Mouse (Mus musculus) cerebral cortex, adult 2 months (tissue): ENCODE data around the gene Tec.

Experiments
- WGBS: fragments of 180-500 bp; shearing (Covaris S2); methylation state at CpG from one replicate; pipeline ENCODE4 v1.1.7; 2018; 5-methylcytosine and 5-hydroxymethylcytosine counted together

Tec gene

DNA sequence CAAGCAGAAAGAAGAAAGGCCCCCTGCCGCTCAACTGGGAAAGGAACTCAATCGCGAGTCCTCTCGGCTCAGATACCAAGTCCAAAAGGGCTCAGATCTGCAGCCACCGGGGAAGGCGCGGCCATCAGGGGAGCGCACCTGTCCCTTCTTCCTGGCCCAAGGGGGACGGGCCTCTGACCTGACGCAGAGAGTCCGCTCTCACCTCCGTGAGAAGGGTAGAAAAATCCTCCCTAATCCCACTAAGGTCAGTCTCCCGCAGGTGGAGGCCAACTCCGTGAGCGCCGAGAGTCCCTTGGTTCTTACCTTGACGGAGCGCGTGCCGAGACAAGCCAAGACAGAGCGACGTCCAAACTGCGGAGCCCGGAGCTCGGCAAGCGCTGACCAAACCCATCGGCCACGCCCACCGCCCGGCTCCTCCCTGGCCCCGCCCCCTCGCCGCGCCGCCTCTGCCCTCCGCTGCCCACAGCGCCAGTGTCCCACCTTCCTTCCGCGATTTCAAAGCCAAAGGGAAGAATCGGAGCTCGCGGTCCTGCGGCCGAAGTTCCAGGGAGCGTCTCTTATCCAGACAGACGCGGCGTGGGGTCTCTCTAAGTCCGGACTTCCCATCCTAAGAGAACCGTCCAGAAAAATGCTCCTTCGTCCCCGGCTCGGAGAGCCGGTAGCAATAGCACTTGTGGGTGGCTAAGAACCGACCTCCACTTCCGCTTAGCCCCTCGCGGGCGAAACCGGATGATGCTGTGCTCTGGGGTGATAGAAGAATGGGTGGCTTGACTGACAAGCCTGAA, at the start of gene Tec:
Gene Tec (minus strand): TSS at position 393 of the 785 bp plus-strand sequence.
- 4% methylated on average over 60 of the region's 60 CpGs for WGBS

DNA sequence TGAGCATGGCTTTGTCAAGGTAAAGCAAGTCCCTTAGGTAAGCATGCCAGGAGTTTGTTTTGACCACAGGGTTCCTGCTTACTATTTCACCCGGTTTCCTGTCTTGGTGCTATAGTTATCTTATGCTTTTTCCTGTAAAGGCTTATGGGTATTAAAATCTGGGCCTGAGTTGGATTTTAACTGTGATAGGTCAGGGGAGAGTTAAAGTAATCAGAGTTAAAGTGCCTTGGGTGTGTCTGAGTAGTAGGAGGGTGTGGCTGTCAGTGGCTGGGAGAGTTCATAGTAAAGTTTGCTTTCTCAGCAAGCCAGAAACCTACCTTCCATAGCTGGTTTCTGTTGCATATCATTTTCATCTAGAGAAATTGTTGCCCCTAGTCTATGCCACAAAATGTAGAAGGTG, 48.6 kb upstream of the Tec start:
- WGBS = 39% methylated on average over 1 of the region's 1 CpGs

GRCm38 (mm10) chr5:72916048-72916447, 47.8 kb upstream of the Tec start:
- 43% methylated on average over 4 of the region's 4 CpGs for WGBS

- under 1% methylated on average over 63 of the region's 66 CpGs for WGBS
Observed at GRCm38 (mm10) chr5:72914633-72915561, 46.6 kb upstream of the Tec start.

GRCm38 (mm10) chr5:72913648-72914557, 45.6 kb upstream of the Tec start, which contains the start of gene Slain2:
Gene Slain2, plus strand, starts transcription at chr5:72914304.
- WGBS = under 1% methylated on average over 82 of the region's 83 CpGs

DNA sequence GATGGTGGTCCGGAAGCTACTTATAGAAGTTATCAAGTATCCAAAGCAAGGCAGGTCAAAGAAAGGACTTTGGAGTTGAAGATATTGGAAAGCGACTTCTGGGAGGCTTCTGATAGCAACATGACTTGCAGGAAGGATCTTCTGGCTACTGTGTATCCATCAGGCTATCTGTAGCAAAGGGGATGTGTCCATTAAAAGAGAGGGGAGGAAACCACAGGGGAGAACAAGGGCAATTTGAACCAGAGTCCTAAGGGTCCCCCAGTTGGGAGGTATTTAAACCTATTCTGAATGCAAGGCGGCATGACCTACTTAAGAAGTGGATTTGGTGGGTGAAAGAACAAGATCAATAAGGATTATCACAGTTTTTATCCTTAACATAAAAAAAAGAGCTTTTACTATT, 43.0 kb upstream of the Tec start:
- 94% methylated on average over 3 of the region's 3 CpGs for WGBS

- 58% methylated on average over 1 of the region's 1 CpGs for WGBS
Observed at GRCm38 (mm10) chr5:72910373-72910772, 42.1 kb upstream of the Tec start.

- WGBS = 78% methylated on average over 4 of the region's 4 CpGs
Observed at GRCm38 (mm10) chr5:72909363-72909762, 41.1 kb upstream of the Tec start.

DNA sequence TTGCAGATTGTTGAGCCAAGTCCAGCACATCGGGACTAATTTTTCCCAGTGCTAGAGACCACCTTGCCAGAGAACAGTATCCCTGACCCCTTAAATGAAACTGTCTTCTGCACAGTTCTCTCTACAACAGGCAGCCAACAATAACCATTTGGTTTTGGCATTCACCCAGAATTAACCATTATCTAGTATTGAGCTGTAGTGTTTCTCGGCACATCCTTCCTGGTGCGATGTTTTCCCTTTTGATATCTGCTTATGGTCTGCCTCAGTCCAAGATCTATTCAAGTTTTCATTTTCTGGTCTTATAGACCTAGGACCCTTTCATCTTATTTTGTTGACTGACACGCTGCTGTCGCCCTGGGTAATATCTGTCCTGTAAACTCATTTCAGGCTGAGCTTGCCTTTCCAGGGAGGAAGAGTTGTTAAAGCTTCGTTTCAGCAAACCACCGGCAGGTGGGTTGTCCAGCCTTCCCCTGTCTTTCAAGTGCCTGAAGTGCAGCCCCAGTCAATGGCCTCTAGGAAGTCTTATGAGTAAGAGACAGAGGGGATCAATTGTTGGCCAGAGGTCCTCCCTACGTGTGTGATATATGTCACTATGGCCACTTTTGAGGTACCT, 40.1 kb upstream of the Tec start:
- 91% methylated on average over 8 of the region's 8 CpGs for WGBS

DNA sequence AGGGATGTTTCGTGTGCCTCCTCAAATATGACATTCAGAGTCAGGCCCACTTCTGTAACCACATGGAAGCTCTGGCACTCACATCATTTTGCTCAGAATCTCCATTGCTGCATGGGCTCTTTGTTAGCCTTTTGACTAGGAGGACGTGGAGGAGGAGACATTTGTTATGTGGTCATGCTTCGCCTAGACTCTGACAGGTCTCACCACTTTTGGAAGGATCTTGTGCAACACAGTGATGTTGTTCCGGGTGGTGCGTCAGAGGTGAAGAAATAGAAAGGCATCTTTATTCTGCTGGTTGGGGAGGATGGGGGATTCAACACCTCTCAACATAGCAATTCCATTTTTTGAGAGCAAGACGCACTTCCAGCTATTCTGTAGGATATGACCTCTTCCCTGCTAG, 39.1 kb upstream of the Tec start:
- 85% methylated on average over 6 of the region's 6 CpGs for WGBS

DNA sequence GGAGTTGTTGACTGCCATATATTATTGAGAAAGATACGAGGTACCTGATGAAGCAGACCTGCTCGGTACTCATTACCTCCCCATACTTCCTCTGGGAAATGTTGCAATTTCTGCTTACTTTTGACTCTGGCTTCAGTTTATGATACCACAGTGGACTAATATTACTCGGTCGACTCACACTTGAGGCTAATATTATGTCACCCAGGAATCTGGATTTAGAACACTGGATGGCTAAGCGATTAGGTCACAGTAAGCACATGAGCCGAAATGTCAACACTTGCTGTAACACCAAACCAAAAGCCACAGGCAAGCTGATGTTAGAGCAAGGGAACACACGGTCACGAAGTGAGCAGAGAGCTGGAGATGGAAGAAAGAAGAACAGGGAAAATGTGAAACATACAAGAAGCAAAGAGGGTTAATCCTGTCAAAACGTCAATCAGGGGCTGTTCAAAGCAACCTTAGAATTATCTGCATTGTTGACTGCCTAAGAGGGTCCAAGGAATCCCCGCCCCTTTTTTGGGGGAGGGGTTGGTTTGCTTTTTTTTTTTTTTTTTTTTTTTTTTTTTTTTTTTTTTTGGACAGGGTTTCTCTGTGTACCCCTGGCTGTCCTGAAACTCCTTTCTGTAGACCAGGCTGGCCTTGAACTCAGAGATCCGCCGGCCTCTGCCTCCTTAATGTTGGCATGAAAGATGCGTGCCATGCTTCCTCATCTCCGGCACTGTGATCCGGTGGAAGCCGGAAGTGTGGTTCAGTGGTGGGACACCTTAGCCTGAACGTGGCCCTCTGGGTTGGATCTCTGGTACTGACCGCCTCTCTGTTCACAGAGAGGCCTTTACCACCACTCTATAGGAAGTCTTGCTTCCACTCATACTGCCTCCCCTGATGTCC, 36.9 kb upstream of the Tec start:
- 83% methylated on average over 18 of the region's 18 CpGs for WGBS

DNA sequence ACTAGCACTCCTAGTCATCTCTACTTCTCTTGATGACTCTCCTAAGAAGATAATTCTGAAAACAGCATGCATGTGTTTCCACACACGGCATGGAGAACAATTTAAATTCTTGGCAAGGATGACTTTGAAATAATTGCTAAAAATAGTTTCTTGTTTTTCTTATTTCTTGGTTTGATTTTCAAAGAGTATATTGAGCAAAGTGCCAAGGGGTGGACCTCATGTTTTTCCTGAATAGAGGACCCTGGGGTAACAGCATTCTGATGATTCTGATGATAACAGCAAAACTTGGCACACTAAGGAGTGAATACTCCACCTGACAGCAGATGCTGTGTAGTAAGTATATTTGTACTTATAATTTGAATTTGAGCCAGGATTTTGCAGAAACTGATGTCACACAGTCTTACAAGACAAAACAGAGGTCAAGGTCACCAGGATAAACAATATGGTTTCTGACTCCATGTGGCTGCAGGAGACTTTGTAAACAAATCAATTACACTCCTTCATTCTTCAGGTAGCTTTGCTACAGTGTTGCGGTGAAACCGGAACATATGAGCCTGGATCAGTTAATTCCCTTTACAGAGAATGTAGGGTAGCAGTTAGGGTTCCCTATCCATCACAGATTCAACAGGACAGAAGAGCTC, 34.7 kb upstream of the Tec start:
- WGBS = 70% methylated on average over 3 of the region's 3 CpGs

DNA sequence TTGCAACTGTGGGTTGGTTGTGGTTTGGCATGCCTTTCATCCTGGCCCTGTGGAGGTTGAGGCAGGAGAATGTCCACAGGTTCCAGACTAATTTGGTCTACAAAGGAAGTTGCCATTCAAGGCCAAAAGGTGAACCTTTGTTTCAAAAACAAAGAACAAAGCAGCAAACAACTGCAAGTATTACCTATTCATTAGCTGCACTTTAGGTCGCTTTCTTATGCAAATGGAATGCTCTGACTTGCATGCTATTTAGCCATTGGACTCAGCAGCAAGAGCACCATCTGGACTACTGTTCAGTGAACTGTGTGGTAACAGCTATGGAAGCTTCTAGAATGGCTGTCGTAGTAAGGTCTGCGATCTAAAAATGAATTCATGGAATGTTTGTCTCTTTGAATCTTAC, 34.0 kb upstream of the Tec start:
- WGBS = 36% methylated on average over 3 of the region's 3 CpGs

GRCm38 (mm10) chr5:72901866-72902265, 33.6 kb upstream of the Tec start:
- 87% methylated on average over 4 of the region's 4 CpGs for WGBS

DNA sequence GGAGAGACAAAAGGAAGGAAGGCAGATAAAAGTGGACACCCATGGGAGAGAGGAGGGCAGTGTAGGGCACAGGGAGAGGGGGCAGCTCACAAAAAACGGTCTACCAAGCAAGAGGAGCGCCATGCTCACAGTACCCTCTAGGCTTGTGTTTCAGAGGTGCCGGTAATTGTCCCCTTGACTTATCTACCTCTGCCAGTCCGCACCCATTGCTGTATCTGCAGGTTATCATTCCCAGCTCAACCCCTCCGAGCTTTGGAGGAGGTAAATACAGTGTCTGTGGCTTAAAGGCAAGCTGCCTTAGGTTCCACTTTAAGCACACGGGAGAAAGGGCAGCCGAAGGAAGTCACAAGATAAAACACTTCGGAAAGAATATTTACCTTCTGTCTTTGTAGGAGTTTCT, 31.0 kb upstream of the Tec start:
- WGBS = 96% methylated on average over 8 of the region's 8 CpGs

DNA sequence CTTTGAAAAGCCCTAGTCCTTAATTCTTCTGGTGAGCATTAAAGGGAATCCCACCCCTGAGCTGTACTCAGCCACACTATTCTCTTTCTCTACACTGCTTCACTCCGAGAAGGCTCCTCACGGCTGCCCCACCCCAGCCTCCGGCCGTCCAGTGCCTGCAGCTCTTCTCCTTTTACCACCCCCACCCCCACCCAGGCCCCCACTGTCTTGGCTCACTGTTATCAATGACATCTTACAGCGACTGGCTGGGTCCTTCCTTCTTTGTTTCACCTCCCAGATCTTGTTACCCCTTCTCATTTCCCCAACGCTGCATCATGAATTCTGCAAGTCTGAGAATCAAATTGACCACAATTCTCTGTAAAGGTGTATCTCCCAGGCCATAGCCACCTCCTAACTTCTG, 29.7 kb upstream of the Tec start:
- WGBS = 76% methylated on average over 6 of the region's 6 CpGs

DNA sequence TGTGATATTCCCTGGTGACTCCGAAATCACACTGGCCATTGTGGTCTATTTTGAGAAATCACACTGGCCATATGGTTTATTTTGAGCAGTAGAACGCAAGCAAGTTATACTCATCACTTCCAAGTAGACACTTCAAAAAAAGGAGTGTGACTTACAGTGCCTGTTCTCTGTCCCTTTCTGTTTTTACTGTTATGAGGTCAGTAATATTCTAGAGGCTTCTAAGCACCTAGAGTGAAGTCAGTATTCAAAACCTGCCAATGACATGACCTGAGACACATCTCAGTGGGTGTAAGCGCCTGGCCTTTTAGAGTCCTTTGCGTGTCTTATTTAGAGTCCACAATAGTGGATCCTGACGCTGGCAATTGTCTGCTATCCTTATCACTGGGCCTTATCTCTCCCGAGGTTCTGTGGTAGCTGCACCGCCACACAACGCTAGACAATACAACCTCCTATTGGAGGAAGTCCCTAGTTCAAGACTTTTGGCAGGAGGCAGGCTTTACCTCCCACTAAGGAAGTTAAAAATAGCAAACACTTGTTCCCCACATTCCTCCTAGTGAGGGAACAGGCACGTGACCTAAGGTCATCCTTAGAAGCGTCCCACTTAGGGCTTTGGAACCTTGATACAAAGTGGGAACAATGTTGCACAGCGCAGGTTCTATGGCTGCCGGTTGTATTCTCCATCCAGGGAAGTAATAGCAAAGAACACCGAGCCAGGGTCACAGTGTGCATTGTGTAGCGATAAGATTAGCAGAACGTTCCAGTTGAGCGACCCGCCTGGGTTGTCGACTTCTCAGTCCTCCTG, 28.4 kb upstream of the Tec start:
- WGBS = 69% methylated on average over 18 of the region's 18 CpGs

- 95% methylated on average over 11 of the region's 11 CpGs for WGBS
Observed at GRCm38 (mm10) chr5:72895261-72895660, 27.0 kb upstream of the Tec start.

DNA sequence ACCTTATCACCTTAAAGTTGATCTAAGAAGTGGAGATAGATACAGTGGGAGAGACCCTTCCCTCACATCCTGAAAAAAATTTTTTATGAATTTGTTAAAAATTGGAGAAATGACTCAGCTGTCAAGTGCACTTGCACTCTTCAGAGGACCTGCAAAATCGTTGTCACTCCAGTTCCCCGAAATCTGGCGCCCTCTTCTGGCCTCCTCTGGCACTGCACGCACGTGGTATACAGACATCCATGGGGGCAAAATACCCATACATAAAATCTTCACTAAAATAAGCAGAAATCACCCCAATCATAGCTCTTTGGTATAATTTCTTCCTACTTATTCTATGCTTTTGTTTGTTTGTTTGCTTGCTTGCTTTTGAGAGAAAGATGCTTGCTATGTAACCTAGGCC, 25.7 kb upstream of the Tec start:
- 64% methylated on average over 5 of the region's 5 CpGs for WGBS
